Mouse (Mus musculus): ENCODE measurements around the gene Zbtb20. TPM values are rescaled to one million over a fixed set of nuclear protein-coding genes. Genes with fewer than 3 reads are reported as not detected.

Zbtb20 gene
- polyA plus RNA-seq, 1 experiment from 2014 or later = 21.8 TPM

DNA sequence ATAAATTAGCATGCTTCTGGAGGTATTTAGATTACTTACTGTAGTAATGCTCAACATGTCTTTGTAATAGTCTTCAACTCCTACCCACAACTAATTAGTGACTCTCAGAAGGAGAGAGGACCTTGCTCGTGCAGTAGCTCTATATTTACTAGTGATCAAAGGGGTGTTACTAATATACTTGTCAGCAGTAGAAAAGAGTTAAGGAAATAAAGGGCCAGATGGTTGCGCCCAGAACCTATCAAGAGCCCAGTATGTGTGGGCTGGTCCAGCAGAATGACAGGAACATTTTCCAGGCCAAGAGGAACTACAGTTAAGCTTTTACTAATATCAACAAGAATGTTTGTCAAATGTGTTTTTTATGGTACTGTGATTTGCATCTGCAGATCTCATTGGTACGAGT is 153.6 kb downstream of the Zbtb20 start:
- Histone ChIP-seq H3K4me2 (ENCODE audit: low read depth, low read length) (no peak overlapping the region), H3K36me3 (ENCODE audit: control insufficient read depth, insufficient read depth, low read length) (no peaks in the 10 kb centered on the region), H3K27me3 (ENCODE audit: control insufficient read depth, insufficient read depth, low read depth, low read length) (no peaks in the 10 kb centered on the region), H3K4me1 (replicated peaks; ENCODE audit: control insufficient read depth, insufficient read depth, low read length) (no peaks in the 10 kb centered on the region), H3K9me3 (ENCODE audit: control insufficient read depth, low read length) (no peaks in the 10 kb centered on the region), H3K9ac (ENCODE audit: low read length) (no peak overlapping the region), H3K4me3 (ENCODE audit: low read length) (no peak overlapping the region), H3K27ac (ENCODE audit: low read length) (no peak overlapping the region)
- ATAC-seq (ENCODE audit: low read depth) = no peak
- WGBS = 61% methylated on average over 3 of the region's 3 CpGs

GRCm38 (mm10) chr16:43035709-43036108 is 160.0 kb downstream of the Zbtb20 start:
- H3K9ac ChIP-seq (ENCODE audit: low read length) = no peak overlapping the region
- 46% methylated on average over 6 of the region's 6 CpGs for WGBS
- ATAC-seq (ENCODE audit: low read depth) = no peak
- no peak overlapping the region for H3K4me3 ChIP-seq (ENCODE audit: low read length)
- H3K36me3 ChIP-seq (ENCODE audit: control insufficient read depth, insufficient read depth, low read length) = no peaks in the 10 kb centered on the region
- H3K4me1 ChIP-seq (replicated peaks; ENCODE audit: control insufficient read depth, insufficient read depth, low read length) = no peaks in the 10 kb centered on the region
- H3K4me2 ChIP-seq (ENCODE audit: low read depth, low read length) = no peak overlapping the region
- no peak overlapping the region for H3K27ac ChIP-seq (ENCODE audit: low read length)
- H3K9me3 ChIP-seq (ENCODE audit: control insufficient read depth, low read length) = no peaks in the 10 kb centered on the region
- no peaks in the 10 kb centered on the region for H3K27me3 ChIP-seq (ENCODE audit: control insufficient read depth, insufficient read depth, low read depth, low read length)

- Histone ChIP-seq H3K9ac (ENCODE audit: low read length) (no peak overlapping the region), H3K9me3 (ENCODE audit: control insufficient read depth, low read length) (no peaks in the 10 kb centered on the region), H3K4me2 (ENCODE audit: low read depth, low read length) (no peak overlapping the region), H3K4me3 (ENCODE audit: low read length) (no peak overlapping the region), H3K4me1 (replicated peaks; ENCODE audit: control insufficient read depth, insufficient read depth, low read length) (no peaks in the 10 kb centered on the region), H3K27ac (ENCODE audit: low read length) (no peak overlapping the region), H3K27me3 (ENCODE audit: control insufficient read depth, insufficient read depth, low read depth, low read length) (no peaks in the 10 kb centered on the region), H3K36me3 (ENCODE audit: control insufficient read depth, insufficient read depth, low read length) (no peaks in the 10 kb centered on the region)
- WGBS = 70% methylated on average over 5 of the region's 5 CpGs
- ATAC-seq (ENCODE audit: low read depth) = no peak
Measured at GRCm38 (mm10) chr16:43036510-43036909, 160.8 kb downstream of the Zbtb20 start.

GRCm38 (mm10) chr16:43037320-43037719 is 161.6 kb downstream of the Zbtb20 start:
- ATAC-seq (ENCODE audit: low read depth) = no peak
- Histone ChIP-seq H3K9me3 (ENCODE audit: control insufficient read depth, low read length) (no peaks in the 10 kb centered on the region), H3K4me1 (replicated peaks; ENCODE audit: control insufficient read depth, insufficient read depth, low read length) (no peaks in the 10 kb centered on the region), H3K4me3 (ENCODE audit: low read length) (no peak overlapping the region), H3K9ac (ENCODE audit: low read length) (no peak overlapping the region), H3K36me3 (ENCODE audit: control insufficient read depth, insufficient read depth, low read length) (no peaks in the 10 kb centered on the region), H3K27me3 (ENCODE audit: control insufficient read depth, insufficient read depth, low read depth, low read length) (no peaks in the 10 kb centered on the region), H3K27ac (ENCODE audit: low read length) (no peak overlapping the region), H3K4me2 (ENCODE audit: low read depth, low read length) (no peak overlapping the region)
- WGBS = 81% methylated on average over 4 of the region's 4 CpGs

GRCm38 (mm10) chr16:43045611-43046010 is 169.9 kb downstream of the Zbtb20 start:
- H3K4me1 ChIP-seq (replicated peaks; ENCODE audit: control insufficient read depth, insufficient read depth, low read length) = no peaks in the 10 kb centered on the region
- H3K36me3 ChIP-seq (ENCODE audit: control insufficient read depth, insufficient read depth, low read length) = no peaks in the 10 kb centered on the region
- ATAC-seq (ENCODE audit: low read depth) = no peak
- H3K4me2 ChIP-seq (ENCODE audit: low read depth, low read length) = no peak overlapping the region
- no peak overlapping the region for H3K27ac ChIP-seq (ENCODE audit: low read length)
- no peaks in the 10 kb centered on the region for H3K27me3 ChIP-seq (ENCODE audit: control insufficient read depth, insufficient read depth, low read depth, low read length)
- no peak overlapping the region for H3K9ac ChIP-seq (ENCODE audit: low read length)
- no peak overlapping the region for H3K4me3 ChIP-seq (ENCODE audit: low read length)
- no peaks in the 10 kb centered on the region for H3K9me3 ChIP-seq (ENCODE audit: control insufficient read depth, low read length)

GRCm38 (mm10) chr16:43046686-43047085 is 171.0 kb downstream of the Zbtb20 start:
- Histone ChIP-seq H3K4me1 (replicated peaks; ENCODE audit: control insufficient read depth, insufficient read depth, low read length) (no peaks in the 10 kb centered on the region), H3K9ac (ENCODE audit: low read length) (no peak overlapping the region), H3K27me3 (ENCODE audit: control insufficient read depth, insufficient read depth, low read depth, low read length) (no peaks in the 10 kb centered on the region), H3K36me3 (ENCODE audit: control insufficient read depth, insufficient read depth, low read length) (no peaks in the 10 kb centered on the region), H3K9me3 (ENCODE audit: control insufficient read depth, low read length) (no peaks in the 10 kb centered on the region), H3K4me3 (ENCODE audit: low read length) (no peak overlapping the region), H3K27ac (ENCODE audit: low read length) (no peak overlapping the region), H3K4me2 (ENCODE audit: low read depth, low read length) (no peak overlapping the region)
- 77% methylated on average over 3 of the region's 3 CpGs for WGBS
- ATAC-seq (ENCODE audit: low read depth) = no peak

DNA sequence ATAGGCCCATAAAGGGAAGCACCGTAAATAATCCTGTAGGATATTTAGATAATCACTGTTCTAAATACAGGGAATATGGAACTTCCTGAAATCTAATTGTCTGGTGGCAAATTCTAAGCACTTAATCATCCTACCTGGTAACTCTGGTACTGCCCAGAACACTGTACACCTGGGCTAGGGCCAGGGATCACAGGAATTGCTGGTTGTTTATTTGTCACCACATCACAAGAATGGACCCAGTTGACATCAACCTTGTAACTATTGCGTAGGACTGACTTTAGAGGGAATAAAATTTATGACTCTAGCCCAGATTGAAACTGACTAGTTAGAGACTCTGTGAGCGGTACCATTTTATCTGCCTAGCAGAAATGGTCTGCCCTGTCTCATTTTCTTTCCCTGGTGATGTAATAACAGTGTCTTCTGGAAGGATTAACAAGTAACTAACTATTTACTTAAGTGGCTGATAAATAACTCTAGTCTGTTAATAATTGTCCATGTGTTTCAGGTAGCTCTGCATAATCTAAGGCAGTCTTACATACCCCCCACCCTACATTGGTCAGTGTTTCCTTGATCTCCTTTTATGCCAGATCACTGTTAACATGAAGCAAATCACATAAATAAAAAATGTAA is 194.1 kb downstream of the Zbtb20 start:
- 75% methylated on average over 3 of the region's 3 CpGs for WGBS
- Histone ChIP-seq H3K27me3 (ENCODE audit: control insufficient read depth, insufficient read depth, low read depth, low read length) (no peaks in the 10 kb centered on the region), H3K4me3 (ENCODE audit: low read length) (no peak overlapping the region), H3K36me3 (ENCODE audit: control insufficient read depth, insufficient read depth, low read length) (no peaks in the 10 kb centered on the region), H3K4me1 (replicated peaks; ENCODE audit: control insufficient read depth, insufficient read depth, low read length) (no peaks in the 10 kb centered on the region), H3K9ac (ENCODE audit: low read length) (no peak overlapping the region), H3K27ac (ENCODE audit: low read length) (no peak overlapping the region), H3K9me3 (ENCODE audit: control insufficient read depth, low read length) (no peaks in the 10 kb centered on the region), H3K4me2 (ENCODE audit: low read depth, low read length) (no peak overlapping the region)
- ATAC-seq (ENCODE audit: low read depth) = no peak

DNA sequence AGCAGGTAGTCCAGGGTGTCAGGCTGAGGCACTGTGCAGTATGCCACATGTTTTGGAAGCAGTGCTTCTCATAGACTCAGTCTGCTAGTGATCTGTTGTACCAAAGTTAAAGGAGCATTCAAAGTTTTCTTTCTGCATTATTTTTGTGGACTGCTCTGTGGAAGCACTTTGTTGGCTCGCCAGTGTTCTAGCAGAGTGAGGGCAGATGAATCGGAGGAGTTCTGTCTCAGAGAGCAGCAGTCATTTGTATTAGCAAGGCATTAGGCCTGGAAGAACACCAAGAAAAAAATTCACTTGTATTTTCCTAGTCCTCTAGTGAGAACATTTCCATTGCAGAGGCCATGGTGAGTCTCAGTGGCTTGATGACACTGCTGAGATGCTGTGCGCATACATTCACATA is 196.2 kb downstream of the Zbtb20 start:
- no peak for ATAC-seq (ENCODE audit: low read depth)
- Histone ChIP-seq H3K4me2 (ENCODE audit: low read depth, low read length) (no peak overlapping the region), H3K27ac (ENCODE audit: low read length) (no peak overlapping the region), H3K4me1 (replicated peaks; ENCODE audit: control insufficient read depth, insufficient read depth, low read length) (no peaks in the 10 kb centered on the region), H3K9ac (ENCODE audit: low read length) (no peak overlapping the region), H3K27me3 (ENCODE audit: control insufficient read depth, insufficient read depth, low read depth, low read length) (no peaks in the 10 kb centered on the region), H3K9me3 (ENCODE audit: control insufficient read depth, low read length) (no peaks in the 10 kb centered on the region), H3K4me3 (ENCODE audit: low read length) (no peak overlapping the region), H3K36me3 (ENCODE audit: control insufficient read depth, insufficient read depth, low read length) (no peaks in the 10 kb centered on the region)
- 77% methylated on average over 3 of the region's 3 CpGs for WGBS

DNA sequence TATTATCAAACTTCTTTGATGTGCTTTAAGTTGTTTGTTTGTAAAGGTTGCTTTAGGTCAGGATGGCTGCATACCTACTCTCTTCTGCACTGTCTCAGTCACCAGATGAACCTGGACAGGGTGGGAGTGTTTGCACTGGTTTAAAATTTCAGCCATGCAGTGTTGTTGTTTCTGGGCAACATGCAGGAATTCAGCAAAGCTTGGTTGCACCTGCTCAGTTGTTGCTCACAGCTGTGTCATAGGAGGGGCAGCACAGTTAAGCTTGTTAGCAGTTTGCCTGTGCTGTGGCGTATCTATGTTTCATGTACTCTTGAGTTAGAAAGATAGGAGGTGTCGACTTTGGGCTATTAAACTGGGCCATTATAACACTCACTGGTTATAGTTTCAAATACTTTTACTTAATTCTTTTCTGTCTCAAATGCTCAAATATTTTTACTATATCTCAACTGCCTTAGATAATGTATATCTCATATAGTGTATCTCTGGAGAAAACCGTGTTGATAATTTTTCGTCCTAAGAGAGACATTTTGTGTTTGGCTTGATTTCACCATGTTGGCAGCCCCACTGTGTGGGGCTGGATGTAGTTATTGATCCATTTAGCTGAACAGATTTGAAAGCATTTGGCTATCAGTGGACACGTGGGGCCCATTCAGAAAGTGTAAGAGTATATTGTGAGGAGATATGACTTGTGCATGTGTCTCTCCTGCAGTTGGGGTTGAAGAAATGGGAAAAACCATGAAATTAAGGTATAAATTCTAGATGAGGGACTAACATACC is 197.3 kb downstream of the Zbtb20 start:
- no peak overlapping the region for H3K9ac ChIP-seq (ENCODE audit: low read length)
- no peak for ATAC-seq (ENCODE audit: low read depth)
- no peak overlapping the region for H3K27ac ChIP-seq (ENCODE audit: low read length)
- no peak overlapping the region for H3K4me2 ChIP-seq (ENCODE audit: low read depth, low read length)
- no peaks in the 10 kb centered on the region for H3K9me3 ChIP-seq (ENCODE audit: control insufficient read depth, low read length)
- H3K4me3 ChIP-seq (ENCODE audit: low read length) = no peak overlapping the region
- no peaks in the 10 kb centered on the region for H3K27me3 ChIP-seq (ENCODE audit: control insufficient read depth, insufficient read depth, low read depth, low read length)
- 73% methylated on average over 5 of the region's 5 CpGs for WGBS
- H3K4me1 ChIP-seq (replicated peaks; ENCODE audit: control insufficient read depth, insufficient read depth, low read length) = no peaks in the 10 kb centered on the region
- no peaks in the 10 kb centered on the region for H3K36me3 ChIP-seq (ENCODE audit: control insufficient read depth, insufficient read depth, low read length)

Data from lung, embryonic 16.5 days (tissue).